Mouse (Mus musculus) embryonic fibroblast, embryonic 13.5 days (primary cell): ENCODE data around the gene Btg2.

Source experiments
- CTCF ChIP-seq: IDR thresholded peaks from 2 replicates; pipeline ENCODE4 v1.5.1; 2011; ENCODE audit warnings: mild to moderate bottlenecking, control low read depth, low read length, moderate library complexity, borderline replicate concordance; ENCODE audit not compliant: insufficient read depth
- POLR2A ChIP-seq: IDR thresholded peaks from 2 replicates; pipeline ENCODE4 v1.6.1; 2011; ENCODE audit warnings: low read depth, mild to moderate bottlenecking, control low read depth, low read length, moderate library complexity

GRCm38 (mm10) chr1:134100928-134101327, 22.0 kb upstream of the Btg2 start:
- TF ChIP-seq CTCF (no peak), POLR2A (no peak)
